Mouse (Mus musculus) 3134 (cell line): Measurements from ENCODE around the gene Fbxo46.
A peak's percentile ranks its signal among the peaks of the same experiment; 100 is the strongest.
"Not testable (repeated sequence)": the region's sequence is repeated elsewhere in the genome, so short reads cannot be mapped to it uniquely, and the experiment has no call there.

Experiments used
- DNase-seq: peaks from one replicate; pipeline ENCODE4 v3.0.0-alpha.2; 2011; ENCODE audit warnings: low spot score; ENCODE audit not compliant: insufficient read length; ENCODE audit errors: extremely low read depth

Fbxo46 gene

GRCm38 (mm10) chr7:19119631-19120429, at the start of gene Fbxo46:
Fbxo46 (plus strand) TSS chr7:19119859.
- DNase-seq, result peak; percentile 83

DNA sequence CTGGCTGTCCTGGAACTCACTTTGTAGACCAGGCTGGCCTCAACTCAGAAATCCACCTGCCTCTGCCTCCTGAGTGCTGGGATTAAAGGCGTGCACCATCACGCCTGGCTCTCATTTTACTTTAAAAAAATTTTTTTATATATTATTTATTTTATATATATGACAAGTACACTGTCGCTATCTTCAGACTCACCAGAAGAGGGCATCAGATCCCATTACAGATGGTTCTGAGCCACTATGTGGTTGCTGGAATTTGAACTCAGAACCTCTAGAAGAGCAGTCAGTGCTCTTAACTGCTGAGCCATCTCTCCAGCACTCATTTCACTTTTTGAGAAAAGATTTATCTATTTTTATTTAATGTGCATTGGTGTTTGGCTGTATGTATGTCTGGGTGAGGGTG, 48.6 kb upstream of the Fbxo46 start:
- DNase-seq, result not testable (repeated sequence)

DNA sequence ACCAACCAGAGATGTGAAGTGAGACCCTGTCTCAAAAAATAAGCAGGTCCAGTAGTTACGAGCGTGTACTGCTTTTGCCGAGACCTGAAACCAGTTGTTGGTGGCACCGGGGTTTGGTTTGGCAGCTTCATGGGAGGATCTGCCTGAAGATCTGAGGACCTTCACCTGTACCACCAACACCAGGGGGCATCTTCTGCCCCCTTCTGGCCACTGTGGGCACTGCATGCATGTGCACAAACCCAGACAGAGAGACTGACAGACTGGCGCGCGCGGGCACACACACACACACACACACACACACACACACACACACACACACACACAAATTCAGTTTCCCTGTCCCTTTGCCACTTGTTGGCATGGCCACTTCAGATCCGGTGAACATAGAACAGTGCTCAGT, 46.2 kb upstream of the Fbxo46 start:
- no peak for DNase-seq

DNA sequence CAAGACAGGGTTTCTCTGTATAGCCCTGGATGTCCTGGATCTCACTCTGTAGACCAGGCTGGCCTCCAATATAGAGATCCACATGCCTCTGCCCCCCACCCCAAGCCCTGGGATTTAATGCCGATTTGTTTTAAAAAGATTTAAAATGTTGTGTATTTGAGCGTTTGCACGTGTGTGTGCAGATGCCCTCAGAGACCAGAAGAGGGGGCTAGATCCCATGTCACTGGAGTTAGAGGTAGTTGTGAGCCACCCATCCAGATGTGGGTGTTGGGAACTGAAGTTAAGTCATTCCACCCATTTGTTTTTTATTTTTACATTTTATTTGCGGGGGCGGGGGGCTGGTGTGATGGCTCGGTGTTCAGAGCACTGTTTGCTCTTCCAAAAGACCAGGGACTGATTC, 45.2 kb upstream of the Fbxo46 start:
- DNase-seq, result no peak

- DNase-seq, result no peak
Observed at GRCm38 (mm10) chr7:19075231-19075630, 44.4 kb upstream of the Fbxo46 start.

DNA sequence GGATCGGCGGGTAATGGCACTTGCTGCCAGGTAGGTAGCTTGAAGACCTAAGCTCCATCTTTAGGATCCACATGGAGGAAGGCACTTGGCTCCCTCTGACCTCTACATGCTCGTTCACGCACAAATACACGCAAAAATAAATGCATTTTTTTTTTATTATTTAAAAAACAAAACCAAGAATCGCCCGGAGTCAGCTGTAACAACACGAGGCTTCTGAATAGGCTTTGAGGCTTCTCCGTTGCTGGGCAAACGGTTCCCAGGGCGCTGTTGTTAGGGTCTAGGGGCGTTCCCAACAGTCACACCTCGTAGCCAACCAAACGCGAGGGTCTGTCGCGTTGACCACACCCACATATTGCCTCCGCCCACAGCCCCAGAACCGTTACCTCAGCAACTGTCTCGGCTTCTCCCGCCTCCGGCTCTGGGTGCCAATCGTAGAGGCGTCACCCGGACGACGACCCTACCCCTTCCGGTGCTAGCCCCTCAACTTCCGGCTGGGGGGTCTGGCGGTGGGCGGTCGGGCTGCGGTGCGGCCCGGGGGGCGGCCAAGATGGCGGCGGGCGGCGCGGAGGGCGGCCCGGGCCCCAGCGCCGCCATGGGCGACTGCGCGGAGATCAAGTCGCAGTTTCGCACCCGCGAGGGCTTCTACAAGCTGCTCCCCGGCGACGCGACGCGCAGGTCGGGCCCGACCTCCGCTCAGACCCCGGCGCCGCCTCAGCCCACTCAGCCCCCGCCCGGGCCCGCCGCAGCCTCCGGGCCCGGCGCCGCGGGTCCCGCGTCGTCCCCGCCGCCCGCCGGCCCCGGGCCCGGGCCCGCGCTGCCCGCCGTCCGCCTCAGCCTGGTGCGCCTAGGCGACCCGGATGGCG, 43.7 kb upstream of the Fbxo46 start, which contains the start of gene Dmwd:
Gene Dmwd, plus strand, starts transcription at position 505 of the 863 bp plus-strand sequence.
- peak; percentile 91 for DNase-seq

DNA sequence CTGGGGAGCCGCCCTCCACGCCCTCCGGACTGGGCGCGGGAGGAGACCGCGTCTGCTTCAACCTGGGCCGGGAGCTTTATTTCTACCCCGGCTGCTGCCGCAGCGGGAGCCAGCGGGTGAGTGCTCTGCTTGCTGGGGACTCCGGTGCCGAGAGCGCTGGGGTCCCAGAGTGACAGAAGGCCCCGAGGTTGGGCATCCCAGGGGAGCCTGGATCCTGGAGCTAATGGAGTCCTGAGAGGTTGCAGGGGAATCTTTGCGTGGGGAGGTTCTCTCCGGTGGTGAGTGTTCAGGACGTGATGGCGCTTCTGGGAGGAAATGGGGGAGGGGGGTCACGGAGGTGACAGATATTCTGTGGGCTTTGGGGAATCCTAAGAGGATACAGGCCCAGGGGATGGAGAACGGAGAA, 43.1 kb upstream of the Fbxo46 start:
- DNase-seq, result peak; percentile 39

DNA sequence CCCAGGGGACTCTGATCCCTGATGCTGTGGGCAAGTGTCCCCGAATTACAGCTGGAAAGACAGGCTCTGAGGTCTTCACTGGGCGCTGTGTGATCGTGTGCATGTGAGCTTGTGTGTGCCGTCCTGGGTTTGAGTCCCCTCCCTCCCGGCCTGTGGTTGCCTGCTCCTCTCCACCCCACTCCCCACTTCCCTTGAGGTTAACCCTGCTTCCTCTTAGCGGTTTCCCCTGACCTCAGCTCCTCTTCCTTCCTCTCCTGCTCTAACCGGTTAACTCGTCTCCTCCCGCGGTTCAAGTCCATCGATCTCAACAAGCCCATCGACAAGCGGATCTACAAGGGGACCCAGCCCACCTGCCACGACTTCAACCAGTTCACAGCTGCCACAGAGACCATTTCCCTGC, 41.9 kb upstream of the Fbxo46 start:
- DNase-seq, result no peak

DNA sequence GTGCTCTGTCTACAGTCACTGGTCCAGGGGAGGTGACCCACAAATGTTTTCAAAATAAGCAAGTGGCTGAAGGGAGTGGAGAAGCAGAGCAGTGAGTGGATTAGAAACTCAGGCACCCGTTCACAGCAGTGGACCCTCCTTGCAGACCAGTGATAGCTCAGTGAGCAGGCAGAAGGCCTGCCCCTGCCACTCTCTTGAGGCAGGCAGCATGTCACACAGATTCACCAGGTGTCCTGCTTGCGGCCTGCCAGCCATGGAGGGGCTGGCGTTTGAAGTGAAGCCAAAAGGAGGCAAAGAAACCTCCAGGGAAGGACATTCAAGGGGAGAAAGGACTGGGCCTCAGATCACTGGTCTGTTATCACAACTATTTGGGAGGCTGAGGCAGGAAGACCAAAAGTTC, 40.9 kb upstream of the Fbxo46 start:
- no peak for DNase-seq

DNA sequence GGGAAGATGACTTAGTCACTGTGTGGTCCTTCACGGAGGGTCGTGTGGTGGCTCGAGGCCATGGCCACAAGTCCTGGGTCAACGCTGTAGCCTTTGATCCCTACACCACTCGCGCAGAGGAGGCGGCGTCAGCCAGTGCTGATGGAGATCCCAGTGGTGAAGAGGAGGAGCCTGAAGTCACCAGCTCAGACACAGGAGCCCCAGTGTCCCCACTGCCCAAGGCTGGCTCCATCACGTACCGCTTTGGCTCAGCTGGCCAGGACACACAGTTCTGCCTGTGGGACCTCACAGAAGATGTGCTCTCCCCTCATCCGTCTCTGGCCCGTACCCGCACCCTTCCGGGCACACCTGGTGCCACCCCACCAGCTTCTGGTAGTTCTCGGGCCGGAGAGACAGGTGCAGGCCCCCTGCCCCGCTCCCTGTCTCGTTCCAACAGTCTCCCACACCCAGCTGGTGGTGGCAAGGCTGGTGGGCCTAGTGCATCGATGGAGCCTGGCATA, 39.2 kb upstream of the Fbxo46 start:
- no peak for DNase-seq

- no peak for DNase-seq
Observed at GRCm38 (mm10) chr7:19082171-19082570, 37.5 kb upstream of the Fbxo46 start.

- DNase-seq, result peak; percentile 44
Observed at GRCm38 (mm10) chr7:19083096-19083495, 36.6 kb upstream of the Fbxo46 start.

- peak; percentile 76 for DNase-seq
Observed at GRCm38 (mm10) chr7:19083701-19084100, 36.0 kb upstream of the Fbxo46 start, which contains the start of gene Dmpk. Dmpk (plus strand) TSS chr7:19083849.

DNA sequence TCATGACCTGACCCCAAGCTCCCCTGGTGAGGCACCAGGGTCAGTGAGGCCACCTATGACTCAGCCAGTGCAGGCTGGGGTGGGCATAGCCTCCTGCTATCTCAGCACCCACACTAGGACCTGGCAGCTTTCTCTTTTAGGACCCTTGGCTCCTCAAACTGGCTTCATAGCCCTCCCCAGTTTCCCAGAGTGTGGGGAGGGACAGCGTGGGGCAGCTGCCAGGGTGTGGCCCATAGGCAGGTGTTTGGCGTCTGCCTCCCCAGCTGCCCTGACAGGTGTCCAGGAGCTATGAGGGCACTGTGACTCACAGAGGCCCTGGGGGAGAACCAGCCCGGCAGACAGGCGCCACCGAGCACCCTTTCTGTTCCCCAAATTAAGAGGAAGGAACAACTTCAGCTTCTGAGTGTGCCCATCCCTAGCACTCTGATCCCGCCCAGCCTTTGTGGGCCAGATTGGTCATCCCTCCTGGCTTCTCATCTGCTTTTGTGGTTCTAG, 35.3 kb upstream of the Fbxo46 start:
- DNase-seq, result peak; percentile 78

DNA sequence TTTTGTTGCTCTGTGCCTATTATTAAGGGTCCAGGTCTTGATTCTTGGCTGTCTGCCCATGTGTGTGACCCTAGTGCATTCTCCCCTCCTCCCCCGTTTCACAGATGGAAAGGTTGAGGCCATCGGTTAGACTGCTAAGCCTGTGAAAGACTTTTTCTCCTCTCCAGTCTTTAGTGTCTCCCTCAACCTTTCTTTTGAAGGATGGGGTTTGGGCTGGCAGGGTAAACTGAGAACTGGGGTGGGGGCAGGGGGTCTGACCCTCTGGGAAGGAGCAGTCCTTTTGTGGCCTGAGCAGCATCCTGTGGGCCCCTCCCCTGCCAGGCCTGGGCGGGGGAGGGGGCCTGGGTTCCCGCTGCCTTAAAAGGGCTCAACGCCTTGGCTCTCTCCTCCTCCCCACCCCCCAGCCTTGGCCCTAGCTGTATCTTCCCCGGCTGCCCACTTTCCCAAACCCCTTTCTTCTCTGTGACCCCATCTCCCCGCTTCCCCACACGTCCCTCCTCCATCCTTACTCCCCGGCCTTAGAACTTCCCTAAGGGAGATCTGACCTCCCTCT, 34.7 kb upstream of the Fbxo46 start:
- peak; percentile 46 for DNase-seq

GRCm38 (mm10) chr7:19085495-19085894, 34.2 kb upstream of the Fbxo46 start:
- no peak for DNase-seq

DNA sequence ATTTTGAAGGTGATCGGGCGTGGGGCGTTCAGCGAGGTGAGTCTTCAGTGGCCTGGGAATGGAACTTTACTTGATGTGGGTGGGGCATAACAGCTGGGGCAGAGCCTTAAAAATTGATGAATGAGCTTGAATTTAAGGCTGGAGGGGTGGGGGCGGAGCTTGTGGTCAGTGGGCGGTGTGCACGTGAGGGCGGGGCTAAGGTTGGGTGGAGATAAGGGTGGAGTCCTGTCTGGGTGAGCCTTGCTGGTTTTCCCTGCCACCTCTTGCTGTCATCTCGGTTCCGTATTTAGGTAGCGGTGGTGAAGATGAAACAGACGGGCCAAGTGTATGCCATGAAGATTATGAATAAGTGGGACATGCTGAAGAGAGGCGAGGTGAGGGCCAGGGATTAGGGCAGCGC, 33.6 kb upstream of the Fbxo46 start:
- peak; percentile 94 for DNase-seq

GRCm38 (mm10) chr7:19086760-19087159, 32.9 kb upstream of the Fbxo46 start:
- no peak for DNase-seq

GRCm38 (mm10) chr7:19088813-19089212, 30.8 kb upstream of the Fbxo46 start:
- peak; percentile 51 for DNase-seq

DNA sequence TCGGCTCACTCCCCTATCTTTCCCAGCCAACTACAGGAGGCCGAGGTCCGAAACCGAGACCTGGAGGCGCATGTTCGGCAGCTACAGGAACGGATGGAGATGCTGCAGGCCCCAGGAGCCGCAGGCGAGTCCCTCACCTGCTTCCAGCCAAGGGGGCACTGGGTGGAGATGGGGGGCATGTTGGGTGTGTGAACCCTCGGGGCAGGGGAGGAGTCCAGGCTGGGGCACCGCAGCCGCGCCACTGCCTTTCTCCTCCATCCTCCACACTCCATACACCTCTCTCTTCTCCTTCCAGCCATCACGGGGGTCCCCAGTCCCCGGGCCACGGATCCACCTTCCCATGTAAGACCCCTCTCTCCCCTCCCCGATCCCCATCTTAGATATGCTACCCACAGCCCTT, 27.7 kb upstream of the Fbxo46 start:
- no peak for DNase-seq
